Mouse (Mus musculus) E14TG2a.4 (cell line): ENCODE results near the gene Rassf2.

Experiments
- CTCF ChIP-seq: conservative IDR thresholded peaks from 2 replicates; pipeline ENCODE4 v1.5.1; 2014; ENCODE audit warnings: low read length
- NANOG ChIP-seq: IDR thresholded peaks from 2 replicates; pipeline ENCODE4 v1.6.1; 2014; ENCODE audit warnings: borderline replicate concordance, low read length, mixed read lengths
- POU5F1 ChIP-seq: IDR thresholded peaks from 2 replicates; pipeline ENCODE4 v1.6.1; 2014; ENCODE audit warnings: low read length, borderline replicate concordance

DNA sequence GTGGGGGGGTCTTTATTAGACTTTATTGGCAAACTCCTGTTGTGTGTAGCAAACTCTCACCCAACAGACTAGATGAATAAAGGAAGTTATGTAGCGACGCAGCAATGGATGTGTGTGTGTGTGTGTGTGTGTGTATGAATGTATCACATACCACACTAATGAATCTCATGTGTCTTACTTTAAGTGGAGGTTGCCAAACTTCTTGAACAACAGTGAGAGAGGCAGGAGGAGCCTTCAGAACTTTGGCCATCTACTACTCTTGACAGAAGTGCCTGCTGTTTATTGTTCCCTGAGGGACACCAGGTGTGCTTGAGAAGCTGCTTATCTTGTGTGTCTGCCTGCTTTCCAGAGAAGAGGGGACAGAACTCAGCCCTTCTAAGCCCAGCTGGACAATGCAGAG, 19.3 kb downstream of the Rassf2 start:
- TF ChIP-seq CTCF = no peak
- no peak for TF ChIP-seq NANOG
- TF ChIP-seq POU5F1 = no peak
